Mouse (Mus musculus) kidney, postnatal 0 days (tissue): ENCODE measurements at regions not wholly inside any gene's neighbourhood (a gene's known extent, or its start where the extent isn't known, plus 50 kb on each side); places are given as distances from the start of the nearest gene placed in this dataset.

Experiments used
- ATAC-seq: fragments of 200-750 bp; cut with Nextera tagmentation; replicated peaks from 2 replicates; pipeline ENCODE4 v1.8.0; 2017; ENCODE audit warnings: low read depth, moderate number of reproducible peaks, moderate TSS enrichment, moderate library complexity; ENCODE audit not compliant: low FRiP score
- DNase-seq: peaks from one replicate; pipeline ENCODE4 v3.0.0-alpha.2; 2016; ENCODE audit warnings: low spot score
- H3K27ac ChIP-seq: fragments of 300-500 bp; sonication (generic); 2 replicates; pipeline ENCODE4 v1.5.1; 2014; ENCODE audit warnings: mild to moderate bottlenecking
- H3K27me3 ChIP-seq: fragments of 300-500 bp; sonication (generic); 2 replicates; pipeline ENCODE4 v1.6.1; 2014; ENCODE audit warnings: low read length, mixed read lengths; ENCODE audit not compliant: insufficient read depth
- H3K36me3 ChIP-seq: fragments of 300-500 bp; sonication (generic); 2 replicates; pipeline ENCODE4 v1.6.1; 2014; ENCODE audit warnings: low read length, mixed read lengths; ENCODE audit not compliant: insufficient read depth
- H3K4me1 ChIP-seq: fragments of 300-500 bp; sonication (generic); replicated peaks from 2 replicates; pipeline ENCODE4 v1.6.1; 2014; ENCODE audit warnings: antibody characterized with exemption, low read length, mixed read lengths; ENCODE audit not compliant: insufficient read depth
- H3K4me2 ChIP-seq: fragments of 300-500 bp; sonication (generic); 2 replicates; pipeline ENCODE4 v1.6.1; 2014; ENCODE audit warnings: mild to moderate bottlenecking, low read length, moderate library complexity, mixed read lengths
- H3K4me3 ChIP-seq: fragments of 300-500 bp; sonication (generic); replicated peaks from 2 replicates; pipeline ENCODE4 v1.5.1; 2014; ENCODE audit warnings: low read depth, low read length
- H3K9ac ChIP-seq: fragments of 300-500 bp; sonication (generic); 2 replicates; pipeline ENCODE4 v1.6.1; 2014; ENCODE audit warnings: low read depth, low read length
- H3K9me3 ChIP-seq: fragments of 300-500 bp; sonication (generic); replicated peaks from 2 replicates; pipeline ENCODE4 v1.6.1; 2016; ENCODE audit warnings: low read length, inconsistent platforms, mixed read lengths
- CTCF ChIP-seq: IDR thresholded peaks from 2 replicates; pipeline ENCODE4 v1.5.1; 2016; ENCODE audit warnings: antibody characterized with exemption, low read depth, mild to moderate bottlenecking, moderate library complexity
- WGBS: fragments of 180-500 bp; shearing (Covaris S2); extraction: QIAGEN DNeasy Blood & Tissue Kit; methylation state at CpG from one replicate; pipeline ENCODE4 v1.1.7; 2014; 5-methylcytosine and 5-hydroxymethylcytosine counted together

- TF ChIP-seq CTCF = no peak
- Histone ChIP-seq H3K9me3 (no peaks in the 10 kb centered on the region), H3K4me2 (peak overlapping the region; percentile 17), H3K9ac (no peak overlapping the region), H3K36me3 (no peaks in the 10 kb centered on the region), H3K4me1 (peaks cover 8% of the 10 kb centered on the region; the same call in 1 of the 2 replicates), H3K27me3 (no peaks in the 10 kb centered on the region), H3K27ac (peak overlapping the region; percentile 55; the same call in 1 of the 2 replicates), H3K4me3 (no peak overlapping the region)
- peak; percentile 73 for ATAC-seq
- DNase-seq = peak; percentile 54
- WGBS = 18% methylated on average over 12 of the region's 12 CpGs
These were observed 54.8 kb upstream of the Sh3bp4 start for GRCm38 (mm10) chr1:89015385-89015784.

GRCm38 (mm10) chr1:89015845-89016244 lies 54.4 kb upstream of the Sh3bp4 start:
- Histone ChIP-seq H3K36me3 (no peaks in the 10 kb centered on the region), H3K4me1 (peaks cover 8% of the 10 kb centered on the region; the same call in 1 of the 2 replicates), H3K27me3 (no peaks in the 10 kb centered on the region), H3K27ac (peak overlapping the region; percentile 55; the same call in 1 of the 2 replicates), H3K9ac (no peak overlapping the region), H3K4me3 (no peak overlapping the region), H3K4me2 (peak overlapping the region; percentile 17), H3K9me3 (no peaks in the 10 kb centered on the region)
- ATAC-seq (no peak), DNase-seq (no peak)
- TF ChIP-seq CTCF = no peak
- 50% methylated on average over 10 of the region's 10 CpGs for WGBS

- WGBS = 69% methylated on average over 4 of the region's 4 CpGs
- Histone ChIP-seq H3K9me3 (no peaks in the 10 kb centered on the region), H3K27ac (0 out of 2 replicates have a peak overlapping the region, but pooled peaks have one; percentile 25), H3K36me3 (no peaks in the 10 kb centered on the region), H3K4me3 (no peak overlapping the region), H3K9ac (no peak overlapping the region), H3K4me1 (peaks cover 13% of the 10 kb centered on the region), H3K4me2 (no peak overlapping the region), H3K27me3 (no peaks in the 10 kb centered on the region)
- no peak for DNase-seq
- ATAC-seq = peak; percentile 74; the same call in 1 of the 2 replicates
- no peak for TF ChIP-seq CTCF
These were observed 50.3 kb upstream of the Sh3bp4 start for GRCm38 (mm10) chr1:89019778-89020373.
